Mouse (Mus musculus): ENCODE measurements around the gene Ptchd3.

Gene Ptchd3

DNA sequence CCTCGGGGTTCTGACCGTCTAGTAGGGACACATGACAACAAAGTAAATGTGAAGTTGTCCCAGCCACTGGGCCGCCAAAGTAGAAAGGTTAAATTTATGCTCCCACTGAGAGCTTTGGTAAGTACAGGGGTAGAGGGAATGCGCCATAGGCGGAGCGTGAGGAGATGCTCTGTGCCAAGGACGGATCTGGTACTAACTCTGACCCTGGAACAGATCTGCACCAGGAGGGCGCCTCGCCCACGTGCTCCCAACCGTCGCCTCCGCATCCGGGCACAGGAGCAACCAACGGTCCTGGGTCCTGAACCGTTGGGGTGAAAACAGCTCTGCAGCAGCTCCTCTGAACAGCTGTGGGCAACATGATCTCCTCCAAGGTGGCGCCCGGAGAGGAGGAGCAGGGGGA is at the start of gene Ptchd3:
Ptchd3 (plus strand) TSS at position 301 of the 400 bp plus-strand sequence.
- DNase-seq (ENCODE audit: extremely low read depth, low read depth) = no peak

DNA sequence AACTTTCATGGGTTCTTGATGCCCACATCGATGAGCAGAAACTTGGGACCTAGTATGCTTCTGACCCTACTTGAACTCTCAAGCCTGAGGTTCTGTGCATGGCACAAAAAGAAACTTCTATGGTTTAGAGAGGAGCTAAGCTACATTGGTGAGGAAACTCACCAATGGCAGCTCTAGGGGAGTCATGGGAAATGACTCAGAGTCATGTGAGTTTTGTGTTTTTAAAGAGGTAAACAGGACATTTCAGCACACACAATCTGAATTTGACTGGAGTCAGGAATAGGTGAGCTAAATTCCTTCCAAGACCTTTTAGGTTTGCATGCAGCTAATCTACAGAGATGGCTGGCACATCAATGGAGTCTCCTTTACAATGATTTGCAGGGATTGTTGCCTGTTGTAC is 48.2 kb upstream of the Ptchd3 start:
- DNase-seq (ENCODE audit: extremely low read depth, low read depth) = no peak

DNA sequence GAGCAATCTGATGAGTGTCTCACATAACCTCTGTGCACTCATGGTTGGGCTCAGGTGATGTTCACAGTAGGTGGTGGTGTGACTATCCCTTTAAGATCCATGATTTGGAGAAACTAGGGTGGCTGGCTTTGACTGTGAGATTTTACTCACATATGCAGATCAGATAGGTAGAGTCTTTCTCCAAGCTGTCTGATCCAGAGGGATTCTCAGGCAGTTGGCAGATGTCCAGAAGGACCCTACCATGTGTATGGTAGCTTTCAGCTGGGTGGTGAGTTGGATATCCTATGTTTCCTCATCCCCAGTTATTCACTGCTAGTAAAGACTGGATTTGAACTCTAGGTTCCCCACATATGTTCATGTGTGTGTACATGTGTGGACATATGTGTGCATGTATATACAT is 42.6 kb upstream of the Ptchd3 start:
- no peak for DNase-seq (ENCODE audit: extremely low read depth, low read depth)

DNA sequence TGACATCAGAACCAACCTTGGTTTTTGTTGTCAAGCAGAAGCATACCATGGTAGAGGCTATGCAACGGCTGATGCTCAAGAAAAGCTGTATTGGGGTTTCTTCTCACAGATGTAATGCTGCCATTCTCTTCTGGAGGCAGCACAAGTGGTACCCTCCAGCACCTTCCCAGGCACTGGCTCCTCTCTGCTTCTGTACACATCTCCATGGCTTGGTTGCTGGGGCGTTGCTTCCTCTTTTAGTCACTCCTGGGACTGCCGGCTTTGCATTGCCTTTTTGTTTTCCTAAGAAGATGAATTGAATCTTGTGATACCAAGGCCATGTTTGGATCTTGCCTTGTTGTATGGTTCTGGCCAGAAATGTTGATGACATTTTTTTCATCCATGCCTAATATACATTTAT is 40.5 kb upstream of the Ptchd3 start:
- no peak for DNase-seq (ENCODE audit: extremely low read depth, low read depth)

DNA sequence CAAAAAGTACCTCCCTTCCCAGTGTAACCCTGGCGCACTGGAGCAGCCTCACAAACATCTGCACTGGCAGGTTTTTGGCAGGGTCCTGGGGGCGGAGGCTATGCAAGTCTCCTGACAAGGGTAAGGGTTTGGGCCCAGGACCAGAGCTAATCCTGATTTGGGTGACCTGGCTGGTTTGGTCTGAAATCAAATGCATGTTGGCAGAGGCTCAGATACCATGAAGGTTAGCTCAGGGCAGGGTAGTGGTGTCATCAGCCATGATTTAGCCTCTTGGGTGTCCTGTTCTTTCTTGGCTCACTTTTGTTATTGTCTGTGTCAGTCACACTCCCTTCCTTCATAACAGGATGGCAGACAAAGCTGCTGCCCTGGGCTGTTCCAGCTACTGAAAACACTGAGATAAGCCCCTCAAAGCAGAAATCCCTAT is 39.4 kb upstream of the Ptchd3 start:
- no peak for DNase-seq (ENCODE audit: extremely low read depth, low read depth)

DNA sequence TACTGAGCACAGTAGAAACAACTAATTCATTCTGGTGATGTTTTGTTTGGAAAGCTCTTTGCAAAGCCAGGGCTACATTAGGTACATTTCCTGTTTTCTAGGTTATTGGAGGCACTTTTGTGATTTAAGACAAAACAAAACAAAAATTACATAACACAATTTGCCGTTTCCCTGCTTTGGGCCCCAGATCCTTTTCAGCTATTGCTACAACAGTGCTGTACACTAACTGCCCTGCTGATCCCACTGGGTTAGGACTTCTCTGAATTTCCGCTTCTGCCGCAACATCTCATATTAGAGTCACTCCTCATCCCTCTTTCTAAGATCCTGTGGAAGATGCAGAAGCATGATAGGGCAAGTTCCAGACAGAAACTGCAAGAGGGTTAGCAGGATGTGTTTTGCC is 38.6 kb upstream of the Ptchd3 start:
- DNase-seq (ENCODE audit: extremely low read depth, low read depth) = no peak

DNA sequence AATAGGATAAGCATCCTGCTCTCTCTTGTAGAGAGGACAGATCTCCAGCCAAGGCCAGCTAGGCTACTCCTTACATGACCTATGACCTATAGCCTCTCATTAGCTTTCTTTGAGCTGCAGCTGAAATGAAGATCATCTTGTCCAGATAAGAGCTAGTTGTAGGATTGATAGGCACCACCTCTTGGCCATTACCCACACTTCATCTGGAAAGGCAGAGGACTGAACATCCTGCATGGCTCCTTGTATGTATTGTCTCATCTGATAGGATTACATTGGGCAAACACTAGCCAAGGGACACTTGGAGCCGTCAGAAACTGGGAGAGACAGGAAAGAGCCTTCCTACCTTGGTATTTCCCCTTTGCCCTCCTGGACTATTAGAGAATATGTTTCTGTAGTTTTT is 38.1 kb upstream of the Ptchd3 start:
- no peak for DNase-seq (ENCODE audit: extremely low read depth, low read depth)

DNA sequence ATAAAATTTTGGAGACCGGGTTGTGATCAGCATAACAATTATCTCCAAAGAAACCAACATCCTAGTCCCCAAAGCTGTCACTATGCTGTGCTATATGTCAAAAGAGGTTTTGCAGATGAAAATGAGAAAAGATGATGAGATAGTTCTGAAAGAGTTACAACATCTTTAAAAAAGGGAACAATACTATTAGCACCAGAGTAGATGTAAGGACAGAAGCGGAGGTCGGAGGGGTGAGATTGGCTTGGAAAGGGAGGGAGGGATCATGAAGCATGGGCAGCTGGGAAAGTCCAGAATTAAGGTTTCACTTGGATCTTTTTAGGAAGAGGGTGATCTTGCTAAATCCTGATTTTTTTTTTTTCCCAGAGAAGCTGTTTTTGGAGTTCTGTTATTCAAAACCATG is 36.5 kb upstream of the Ptchd3 start:
- no peak for DNase-seq (ENCODE audit: extremely low read depth, low read depth)

DNA sequence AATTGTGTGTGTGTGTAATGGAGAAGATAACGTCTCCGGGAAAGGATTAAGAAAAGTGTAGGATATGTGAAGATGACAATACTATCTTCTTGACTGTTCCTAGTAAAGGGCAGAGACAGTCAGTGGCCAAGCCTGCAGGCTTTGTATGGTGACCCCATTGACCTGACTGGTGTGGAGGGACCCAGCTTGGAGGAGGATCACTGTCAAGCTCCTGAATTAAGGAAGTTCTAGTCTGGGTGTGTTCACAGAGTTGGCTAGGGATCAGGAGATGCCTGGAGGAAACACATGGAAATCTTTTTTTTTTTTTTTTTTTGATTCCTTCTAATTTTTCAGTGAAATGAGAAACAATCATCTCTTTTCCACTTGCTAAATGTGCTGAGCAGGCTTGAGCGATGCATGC is 35.9 kb upstream of the Ptchd3 start:
- DNase-seq (ENCODE audit: extremely low read depth, low read depth) = no peak

DNA sequence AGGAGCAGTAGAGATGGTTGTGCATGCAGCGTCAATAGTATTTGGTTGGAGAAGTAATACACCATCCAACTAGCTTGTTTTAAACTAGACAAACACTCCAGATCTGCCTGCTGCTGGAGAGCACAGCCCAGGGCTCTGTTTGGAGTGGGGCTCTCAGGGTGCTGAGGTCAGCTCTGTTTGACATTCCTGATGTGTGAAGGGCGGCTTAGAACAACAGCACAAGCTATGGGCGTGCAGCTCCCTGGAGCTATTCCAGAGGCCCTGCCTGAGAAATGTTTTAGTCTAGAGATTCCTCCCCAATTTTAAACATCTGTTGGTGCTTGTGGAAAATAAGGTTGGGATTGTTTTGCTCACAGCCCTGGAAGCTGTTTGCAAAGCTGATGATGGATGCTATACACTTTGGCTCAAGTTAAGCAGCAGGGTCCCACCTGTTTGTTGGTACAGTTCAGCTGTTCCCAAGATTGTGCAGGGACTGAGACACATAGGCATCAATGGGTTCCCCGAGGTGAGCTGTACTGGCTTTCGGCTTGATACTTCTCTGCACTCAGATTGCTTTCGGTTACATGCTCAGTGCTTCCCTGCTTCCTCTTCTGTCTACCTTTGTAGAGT is 35.4 kb upstream of the Ptchd3 start:
- no peak for DNase-seq (ENCODE audit: extremely low read depth, low read depth)

DNA sequence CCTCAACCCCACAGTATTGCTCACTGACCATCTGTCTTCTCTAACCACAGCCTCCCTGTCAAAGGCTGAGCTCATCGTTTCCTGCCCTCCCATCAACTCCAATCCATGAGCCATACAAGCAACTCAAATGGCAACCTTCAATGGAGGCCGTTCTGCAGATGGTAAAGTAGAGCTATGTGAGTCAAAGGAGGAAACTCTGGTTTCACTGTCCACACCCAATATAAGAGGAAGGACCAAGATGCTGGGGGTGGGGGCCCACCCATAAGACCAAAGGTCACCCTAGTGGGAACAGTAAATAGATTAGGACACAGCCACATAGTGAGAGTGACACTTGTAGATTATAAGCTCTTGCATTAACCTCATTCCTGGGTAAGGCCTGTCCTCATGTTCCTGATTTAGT is 34.1 kb upstream of the Ptchd3 start:
- DNase-seq (ENCODE audit: extremely low read depth, low read depth) = no peak

DNA sequence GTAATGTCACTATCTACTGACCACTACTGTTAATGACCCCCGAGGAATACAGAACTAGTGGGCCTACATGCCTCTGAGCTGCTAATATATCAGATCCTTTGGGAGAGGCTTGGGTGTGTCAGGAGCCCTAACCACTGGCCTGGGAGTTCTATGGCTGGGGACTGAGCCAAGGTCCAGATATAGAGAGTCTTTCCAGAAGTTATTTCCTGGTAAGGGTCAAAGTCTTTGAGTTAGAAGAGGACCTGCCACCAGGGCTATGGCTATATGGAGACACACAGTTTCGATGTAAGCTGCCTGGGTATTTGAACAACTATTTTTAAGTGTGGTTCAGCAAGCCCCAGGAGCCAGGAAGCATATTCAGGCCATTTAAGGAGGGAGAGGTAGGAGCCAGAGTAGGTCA is 31.5 kb upstream of the Ptchd3 start:
- no peak for DNase-seq (ENCODE audit: extremely low read depth, low read depth)

DNA sequence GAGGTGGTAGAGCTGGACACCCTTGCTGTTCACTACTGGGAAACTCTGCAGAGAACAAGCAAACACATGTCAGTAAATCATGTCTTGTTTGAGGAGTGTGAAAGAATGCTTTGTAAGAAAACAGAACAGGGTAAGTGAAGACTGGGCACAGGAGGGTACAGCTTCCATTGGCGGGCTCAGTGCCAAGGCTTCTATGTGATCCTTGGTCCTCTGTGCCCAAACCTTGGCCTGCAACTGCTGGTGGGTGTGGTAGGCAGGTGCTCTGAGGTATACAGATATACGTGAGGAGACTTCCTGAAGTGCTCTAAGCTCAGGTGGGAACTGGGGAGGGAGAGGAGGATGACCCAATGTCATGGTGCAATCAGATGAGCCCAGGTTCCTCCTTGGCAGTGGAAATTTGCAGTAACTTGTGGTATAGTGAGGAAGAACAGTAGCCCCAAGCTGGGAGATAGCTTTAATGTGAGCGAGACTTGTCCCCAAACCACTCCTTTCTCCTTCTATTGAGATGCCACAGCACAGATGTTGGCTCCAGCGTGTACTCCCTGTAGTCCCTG is 30.2 kb upstream of the Ptchd3 start:
- no peak for DNase-seq (ENCODE audit: extremely low read depth, low read depth)

DNA sequence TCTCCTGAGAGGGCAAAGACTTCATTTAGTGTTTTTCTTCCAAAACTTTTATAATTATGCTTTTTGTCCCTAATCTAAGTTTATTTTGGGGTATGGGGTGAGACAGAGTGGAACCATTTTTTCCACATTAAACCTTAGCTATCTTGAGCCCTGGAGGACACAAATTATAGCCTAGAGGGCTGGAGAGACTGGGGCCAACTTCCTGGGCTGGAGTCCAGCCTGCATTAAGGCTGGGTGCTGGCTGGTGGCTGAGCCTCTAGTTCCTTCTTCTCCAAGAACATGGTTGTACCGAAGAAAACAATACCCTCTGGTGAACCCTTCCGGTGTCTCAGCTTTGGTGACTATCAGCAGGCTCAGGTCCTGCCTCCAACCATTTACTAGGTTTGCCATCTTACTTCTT is 27.3 kb upstream of the Ptchd3 start:
- no peak for DNase-seq (ENCODE audit: extremely low read depth, low read depth)

DNA sequence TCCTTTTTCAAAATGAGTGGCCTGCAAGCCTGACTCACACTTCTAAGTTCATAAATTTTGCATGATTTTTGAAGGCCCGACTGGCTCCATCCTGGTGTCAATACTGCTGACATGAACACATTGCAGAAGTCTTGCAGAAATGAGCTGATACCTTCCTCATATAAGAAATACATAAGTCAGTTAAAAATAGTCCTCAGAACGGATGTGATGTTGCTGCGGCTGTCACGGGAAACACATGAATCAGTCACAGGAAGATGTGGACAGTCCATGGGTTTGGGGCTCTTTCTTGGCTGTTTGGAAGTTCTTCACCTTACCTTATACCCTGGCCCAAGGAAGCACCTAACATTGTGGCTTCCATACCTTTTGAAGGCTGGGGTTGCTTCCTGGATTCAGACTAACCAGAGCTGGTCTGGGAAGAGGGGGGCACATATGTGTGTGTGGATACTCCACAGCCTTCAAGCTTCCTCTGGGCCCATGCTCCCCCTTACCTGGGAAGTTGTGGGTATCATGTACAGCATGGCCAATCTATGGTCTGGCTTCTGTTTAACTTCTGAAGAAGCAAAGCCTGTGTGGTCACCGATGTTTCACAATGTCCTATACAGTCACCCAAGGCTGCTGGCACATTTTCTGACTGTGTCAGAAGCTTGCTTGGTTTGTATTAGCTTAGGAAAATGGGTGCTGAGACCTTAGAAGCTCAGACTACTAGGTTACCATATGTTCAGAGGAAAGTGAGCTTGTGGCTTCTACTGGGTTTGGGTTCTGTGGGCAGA is 25.6 kb upstream of the Ptchd3 start:
- no peak for DNase-seq (ENCODE audit: extremely low read depth, low read depth)

DNA sequence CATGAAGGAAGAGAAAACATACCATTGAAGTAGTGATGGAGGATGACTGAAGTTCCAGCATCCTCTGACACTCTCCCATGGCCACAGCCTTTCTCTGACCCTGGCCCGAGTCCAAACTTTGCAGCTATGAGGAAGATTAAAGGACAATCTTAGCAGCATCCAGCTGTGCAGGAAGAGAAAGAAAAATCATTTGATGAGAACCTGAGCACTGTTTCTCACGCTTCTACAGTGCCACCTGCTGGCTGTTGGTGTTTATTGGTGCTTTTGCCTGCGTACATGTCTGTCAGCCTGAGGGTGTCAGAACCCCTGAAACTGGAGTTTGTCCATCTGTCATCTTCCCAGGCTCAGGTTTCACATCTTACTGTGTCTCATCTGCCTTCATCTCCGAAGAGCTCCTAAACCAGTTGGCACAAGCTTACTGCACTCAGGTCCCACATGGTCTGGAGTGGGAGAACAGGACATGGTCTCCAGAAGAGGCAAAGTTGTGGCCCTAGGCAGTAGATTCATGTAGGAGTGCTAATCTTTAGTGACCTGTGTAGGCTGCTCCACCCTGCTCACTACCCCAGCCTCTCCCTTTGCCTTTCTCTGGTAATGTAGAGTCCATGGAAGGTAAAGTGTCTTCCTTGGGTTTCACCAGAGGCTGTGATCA is 21.7 kb upstream of the Ptchd3 start:
- peak; percentile 44 for DNase-seq (ENCODE audit: extremely low read depth, low read depth)

DNA sequence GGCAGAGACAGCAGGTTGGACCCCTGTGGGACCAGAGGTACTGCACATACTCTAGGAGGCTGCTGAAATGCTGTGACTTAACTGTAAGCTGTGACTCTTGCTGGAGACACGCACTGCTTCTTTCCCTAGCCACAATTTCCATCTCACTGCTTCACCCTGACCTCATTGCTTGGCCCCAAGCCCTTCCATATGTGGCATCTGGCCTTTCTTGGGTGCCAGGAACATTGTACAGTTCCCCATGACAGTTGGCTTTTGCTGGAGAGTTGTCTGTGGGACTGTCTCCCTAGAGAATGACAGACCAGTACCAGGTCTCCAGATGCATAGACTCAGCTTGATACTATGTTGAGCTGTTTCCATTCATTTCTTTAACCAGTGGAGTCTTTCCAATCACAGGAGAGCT is 21.2 kb upstream of the Ptchd3 start:
- DNase-seq (ENCODE audit: extremely low read depth, low read depth) = no peak

DNA sequence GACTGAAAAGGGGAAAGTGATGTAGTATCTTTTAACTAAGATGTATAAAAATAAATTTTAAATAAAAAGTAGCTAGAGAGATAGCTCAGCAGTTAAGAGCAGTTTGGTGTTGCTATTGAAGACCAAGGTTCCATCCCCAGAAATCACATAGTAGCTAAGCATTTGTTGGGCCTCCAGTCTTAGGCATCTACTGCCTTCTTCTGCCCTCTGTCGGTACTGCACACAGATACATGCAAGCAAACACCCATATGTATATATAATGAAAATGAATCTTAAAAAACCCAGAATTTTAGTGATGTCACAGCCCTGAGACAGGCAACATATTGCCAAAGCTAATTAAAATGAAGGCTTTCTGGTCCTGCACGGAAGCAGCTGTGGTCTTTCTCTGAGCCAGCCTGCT is 15.9 kb downstream of the Ptchd3 start:
- no peak for DNase-seq (ENCODE audit: extremely low read depth, low read depth)

DNA sequence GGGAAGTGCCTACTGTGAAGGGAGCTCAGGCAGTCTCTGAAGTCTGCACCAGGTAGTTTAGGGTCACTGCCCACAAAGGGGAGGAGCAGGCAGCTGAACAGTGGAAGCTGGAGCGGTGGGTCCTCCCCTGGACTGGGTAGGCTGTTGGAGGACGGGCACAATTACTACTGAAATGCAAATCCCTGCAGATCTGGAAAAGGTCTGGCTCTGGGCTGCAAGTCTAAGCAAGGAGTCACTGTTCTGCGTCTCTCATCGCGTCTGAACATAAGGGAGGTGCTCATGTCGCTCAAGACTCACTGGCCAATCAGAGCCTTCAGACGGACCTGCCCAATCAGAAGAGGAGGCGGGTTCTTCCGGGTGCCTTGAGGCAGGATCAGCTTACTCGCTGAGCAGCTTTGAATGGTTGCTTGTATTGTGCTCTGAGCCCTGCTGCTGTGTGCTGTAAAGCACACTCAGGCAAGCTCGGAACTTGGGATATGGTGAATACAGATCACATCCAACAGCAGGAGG is 17.8 kb downstream of the Ptchd3 start:
- DNase-seq (ENCODE audit: extremely low read depth, low read depth) = peak; percentile 50

Data from MEL-GATA-1-ER (cell line).